Mouse (Mus musculus) common myeloid progenitor, adult 5-6 weeks (primary cell): ENCODE data around the gene Atp5j. TPM values are rescaled to one million over a fixed set of nuclear protein-coding genes. Genes with fewer than 3 reads are reported as not detected.

Source experiments
- ATAC-seq: replicated peaks from 2 replicates; pipeline ENCODE4 v1.8.0; 2016; ENCODE audit warnings: low read depth, mild to moderate bottlenecking, moderate TSS enrichment, inconsistent platforms; ENCODE audit not compliant: poor library complexity, severe bottlenecking
- total RNA-seq: library from RNA; stranded (forward); fragments of 200-1000, 187-1606 nt; gene quantifications from 2 replicates; pipeline ENCODE4 v1.2.3, GENCODE M21; 2017

Atp5j gene
- total RNA-seq, 1 experiment from 2014 or later: 290 TPM

DNA sequence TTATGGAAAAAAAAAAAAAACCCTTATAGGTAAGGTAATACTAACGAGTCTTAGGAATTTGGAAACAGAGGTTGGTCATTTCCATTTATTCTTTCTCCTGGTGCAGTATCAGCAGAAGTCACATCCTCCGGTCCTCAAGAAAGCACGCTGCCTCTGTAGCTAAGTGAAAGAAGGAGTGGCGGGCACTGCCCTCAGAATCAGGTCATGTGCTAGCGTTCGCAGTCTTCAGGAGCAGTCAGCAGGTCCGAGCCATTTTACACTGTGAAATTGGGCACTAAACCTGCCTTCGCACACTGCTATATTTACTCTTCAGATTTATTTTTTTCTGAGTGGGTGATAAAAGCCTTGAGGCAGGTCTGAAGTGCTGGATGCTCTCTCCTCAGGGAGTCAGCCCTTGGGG lies 21.6 kb downstream of the Atp5j start:
- ATAC-seq: 0 out of 2 replicates have a peak, but pooled peaks have one; percentile 16

DNA sequence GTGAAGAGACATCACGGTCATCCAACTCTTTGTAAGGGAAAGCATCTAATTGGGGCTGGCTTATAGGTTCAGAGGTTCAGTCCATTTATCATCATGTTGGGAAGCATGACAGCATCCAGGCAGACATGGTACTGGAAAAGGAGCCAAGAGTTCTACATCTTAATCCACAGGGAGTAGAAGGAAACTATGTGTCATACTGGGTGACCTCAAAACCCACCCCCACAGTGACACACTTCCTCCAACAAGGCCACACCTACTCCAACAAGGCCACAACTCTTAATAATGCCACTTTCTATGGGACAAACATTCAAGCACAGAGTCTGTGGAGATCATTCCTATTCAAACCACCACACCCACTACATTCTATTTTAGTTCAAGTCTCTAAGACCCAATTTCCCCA lies 25.2 kb downstream of the Atp5j start:
- ATAC-seq: no peak

DNA sequence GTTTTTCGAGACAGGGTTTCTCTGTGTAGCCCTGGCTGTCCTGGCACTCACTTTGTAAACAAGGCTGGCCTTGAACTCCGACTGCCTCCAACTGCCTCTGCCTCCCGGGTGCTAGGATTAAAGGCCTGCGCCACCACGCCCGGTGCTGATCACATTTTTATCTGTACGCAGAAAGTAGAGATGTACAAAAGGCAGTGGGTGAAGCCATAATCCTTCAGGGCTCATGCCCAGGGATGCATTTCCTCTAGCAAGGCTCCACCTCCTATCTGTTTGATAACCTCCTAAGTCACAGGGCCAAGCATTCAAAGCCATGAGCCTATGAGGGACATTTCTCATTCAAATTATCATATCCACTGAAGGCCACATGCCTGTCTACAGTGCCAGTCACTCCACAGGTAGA lies 27.6 kb downstream of the Atp5j start:
- no peak for ATAC-seq

DNA sequence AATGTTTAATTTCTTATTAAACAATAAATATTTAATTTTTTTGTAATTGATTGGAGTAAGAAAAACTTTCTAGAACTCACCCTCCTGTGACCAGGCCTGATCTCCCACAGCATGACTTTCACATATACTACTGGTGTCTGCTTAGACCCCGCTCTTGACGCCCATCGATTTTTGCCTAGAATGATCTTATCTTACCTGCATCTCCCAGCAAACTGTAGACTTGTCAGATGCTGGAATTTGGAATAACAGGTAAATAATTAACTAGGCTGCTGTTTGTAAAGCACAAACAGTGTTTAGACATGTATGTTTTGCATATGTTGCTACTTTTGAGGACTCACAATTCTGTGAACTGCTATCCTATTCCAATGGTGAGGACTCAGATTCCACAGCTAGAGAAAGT lies 29.2 kb downstream of the Atp5j start:
- no peak for ATAC-seq

DNA sequence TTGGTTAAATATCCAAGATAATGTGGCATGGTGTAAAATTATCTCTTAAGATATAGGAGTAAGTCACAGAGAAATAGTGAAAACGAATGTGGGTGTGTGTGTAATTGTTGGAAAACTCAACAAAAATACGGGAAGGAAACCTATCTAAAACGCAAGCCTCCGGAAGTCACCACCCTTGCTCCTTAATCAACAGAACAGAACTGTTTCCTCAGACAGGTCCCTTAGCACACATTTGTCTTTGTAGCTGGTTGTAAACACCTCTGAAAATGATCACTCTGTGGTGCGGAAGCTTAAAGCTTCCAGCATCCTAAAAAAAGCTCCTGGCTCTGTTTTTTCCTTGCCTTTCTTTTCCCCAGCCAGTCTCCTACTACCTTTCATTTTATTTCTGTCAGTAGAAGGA lies 30.6 kb downstream of the Atp5j start:
- ATAC-seq: 0 out of 2 replicates have a peak, but pooled peaks have one; percentile 33

DNA sequence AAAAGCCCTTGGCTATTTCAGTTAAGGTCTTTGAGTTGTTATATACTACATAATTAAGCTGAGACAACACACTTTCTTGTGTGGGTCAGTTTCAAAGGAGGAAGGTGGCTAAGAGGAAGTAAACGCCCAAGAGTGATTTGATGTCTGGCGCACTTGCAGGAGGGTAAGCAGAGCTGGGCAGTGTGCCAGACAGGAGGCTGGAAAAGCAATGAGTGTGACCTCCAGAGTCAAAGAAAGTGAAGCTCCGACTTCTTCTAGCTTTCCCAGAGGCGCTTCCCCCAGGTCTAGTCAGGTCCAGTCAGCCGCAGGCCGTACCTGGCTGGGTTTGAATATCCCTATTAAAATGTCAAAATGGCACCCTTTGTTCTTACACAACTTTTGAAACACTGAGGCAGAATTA lies 33.2 kb downstream of the Atp5j start:
- peak; percentile 75 for ATAC-seq

DNA sequence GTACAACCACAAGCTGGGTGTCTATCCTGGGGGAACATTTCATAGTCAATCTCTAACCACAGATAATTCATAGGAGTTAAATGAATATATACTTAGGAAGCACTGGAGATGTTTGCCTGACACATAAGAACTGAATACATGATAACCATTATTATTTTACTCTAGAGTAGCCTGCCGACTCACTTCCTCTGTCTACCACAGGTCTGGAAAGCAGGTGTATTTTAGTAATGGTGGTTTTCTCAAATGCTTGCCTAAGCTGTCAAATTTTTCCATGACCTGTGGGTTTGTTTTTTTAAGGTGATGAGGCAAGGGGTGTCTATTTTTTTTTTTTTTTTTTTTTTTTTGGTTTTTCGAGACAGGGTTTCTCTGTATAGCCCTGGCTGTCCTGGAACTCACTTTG lies 35.4 kb downstream of the Atp5j start:
- ATAC-seq: no peak

DNA sequence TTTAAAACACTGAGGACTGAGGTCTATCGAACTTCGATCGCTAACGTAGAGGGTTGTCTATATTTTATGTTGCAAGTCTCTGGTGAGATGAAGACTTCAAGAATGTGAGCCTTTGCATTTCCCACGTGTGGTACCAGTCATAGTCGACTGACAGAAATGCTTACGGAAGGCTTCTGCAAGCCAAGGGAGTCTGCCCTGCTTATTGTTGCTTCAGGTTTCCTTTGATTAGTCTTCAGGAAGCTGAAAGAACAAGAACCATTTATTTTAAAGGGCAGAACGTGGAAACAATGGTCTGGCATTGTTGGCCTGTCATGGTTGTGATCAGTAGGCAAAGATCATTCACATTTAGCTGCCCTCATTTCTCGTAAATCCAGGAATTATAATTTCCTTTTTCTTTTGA lies 38.7 kb downstream of the Atp5j start:
- no peak for ATAC-seq

DNA sequence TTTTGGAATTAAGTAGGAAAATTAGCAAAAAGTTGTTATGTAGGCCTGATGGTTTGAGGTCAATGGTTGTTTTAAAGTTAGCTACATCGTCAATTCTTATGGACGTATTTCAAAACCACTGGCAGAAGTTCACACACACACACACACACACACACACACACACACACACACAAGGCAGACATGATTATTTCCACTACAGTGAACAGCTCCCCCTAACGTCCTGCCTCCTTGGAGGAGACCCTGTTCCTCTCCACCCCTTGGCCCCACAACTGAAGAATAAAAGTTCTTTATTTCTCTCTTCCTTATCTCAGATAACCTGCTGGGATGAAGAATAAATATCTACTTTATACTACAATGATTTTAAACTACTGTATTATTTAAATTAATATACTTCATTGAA lies 40.1 kb downstream of the Atp5j start:
- ATAC-seq: no peak

DNA sequence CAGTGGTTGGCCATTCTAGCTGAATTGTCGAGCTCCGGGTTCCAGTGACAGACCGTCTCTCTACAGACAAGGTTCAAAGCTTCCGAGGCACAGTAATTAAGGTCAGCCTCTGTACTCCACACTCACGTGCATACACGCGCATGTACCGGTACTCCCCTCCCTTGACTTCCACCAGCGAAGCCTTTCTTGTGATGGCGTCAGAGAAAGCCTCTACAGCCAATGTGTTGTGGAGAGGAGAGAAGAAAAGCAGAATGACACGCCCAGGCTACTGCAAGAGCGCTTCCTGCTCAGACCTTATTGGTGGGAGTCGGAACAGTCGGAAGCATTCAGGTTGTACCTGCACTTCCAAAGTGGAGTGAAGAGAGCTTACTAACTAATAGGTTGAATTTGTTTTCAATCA lies 42.0 kb downstream of the Atp5j start:
- no peak for ATAC-seq

DNA sequence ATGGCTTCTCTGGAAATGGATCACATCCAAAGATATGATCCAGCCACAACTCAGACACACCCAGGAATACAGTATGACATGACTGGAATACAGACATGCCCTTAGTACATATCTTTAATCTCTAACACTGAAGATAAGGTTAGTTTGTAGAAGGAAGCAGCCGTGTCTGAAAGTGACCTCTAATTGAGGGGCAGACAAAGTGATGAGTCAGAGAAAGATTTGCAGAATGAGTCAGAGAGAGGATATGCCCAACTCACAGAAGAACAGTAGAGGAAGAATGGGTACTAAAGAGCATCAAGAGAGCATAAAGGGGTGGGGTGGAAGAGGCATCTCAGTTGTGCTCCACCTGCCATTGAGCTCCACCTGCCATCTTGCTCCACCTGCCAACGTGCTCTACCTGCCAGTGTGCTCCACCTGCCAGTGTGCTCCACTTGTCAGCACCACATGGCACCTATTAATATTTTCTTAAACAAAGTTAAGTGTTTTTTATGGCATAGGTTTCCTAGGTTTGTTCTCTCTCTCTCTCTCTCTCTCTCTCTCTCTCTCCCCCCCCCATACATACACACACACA lies 44.7 kb downstream of the Atp5j start:
- ATAC-seq: no peak

DNA sequence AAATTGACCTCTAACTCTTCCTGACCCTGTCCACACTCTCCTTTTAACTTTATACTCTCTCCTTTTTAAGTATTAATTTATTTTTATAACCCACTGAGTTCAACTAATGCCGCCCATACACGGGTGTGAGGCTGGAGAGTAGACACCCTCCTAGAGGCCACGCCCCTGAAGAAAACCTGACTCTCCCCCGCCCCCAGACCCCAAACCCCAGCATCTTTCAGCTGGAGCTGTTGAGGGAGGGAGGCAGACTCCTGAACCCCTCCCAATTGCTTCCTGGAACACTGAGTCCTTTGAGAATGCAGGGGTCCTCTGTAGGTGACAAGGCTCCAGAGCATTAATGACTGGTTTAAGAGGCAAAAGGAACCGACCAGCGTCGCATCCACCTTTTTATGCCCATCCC lies 50.5 kb downstream of the Atp5j start:
- no peak for ATAC-seq

DNA sequence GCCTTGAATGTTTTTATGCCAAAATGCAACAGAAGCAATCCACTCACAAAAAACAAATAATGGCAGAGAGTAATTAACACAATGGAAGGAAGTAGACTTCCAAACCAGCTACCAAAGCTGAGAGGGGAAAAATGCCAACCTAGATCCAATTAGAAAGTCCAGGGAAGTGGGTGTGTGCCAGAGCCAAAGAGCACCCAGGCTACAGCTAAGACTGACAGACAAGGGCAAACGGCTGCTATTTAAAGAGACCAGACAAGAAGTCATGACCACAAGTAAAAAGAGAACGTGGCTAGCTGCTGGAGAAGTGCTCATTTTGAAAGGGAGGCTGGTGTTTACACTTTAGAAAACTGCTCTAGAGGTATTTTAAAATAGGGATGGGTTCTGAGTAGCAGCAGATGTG lies 52.1 kb downstream of the Atp5j start:
- peak; percentile 73 for ATAC-seq

DNA sequence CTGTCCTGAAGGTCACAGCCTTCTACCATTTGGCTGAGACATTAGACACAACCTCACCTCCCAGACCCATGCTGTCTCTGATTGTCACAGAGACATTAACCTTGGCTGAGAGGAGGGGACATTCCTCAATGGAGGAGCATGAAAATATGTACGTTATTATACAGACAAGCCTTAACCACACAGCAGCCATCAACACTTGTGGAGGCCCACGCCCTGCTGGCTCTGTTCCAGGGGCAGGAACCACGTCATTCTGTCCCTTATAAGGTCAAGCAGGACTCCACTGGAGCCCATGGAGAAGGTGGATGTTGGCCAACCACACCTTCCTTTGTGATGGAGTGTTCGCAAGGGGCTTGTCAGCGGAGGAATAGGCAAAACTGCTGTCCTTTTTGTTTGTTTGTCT lies 55.7 kb downstream of the Atp5j start:
- ATAC-seq: no peak

DNA sequence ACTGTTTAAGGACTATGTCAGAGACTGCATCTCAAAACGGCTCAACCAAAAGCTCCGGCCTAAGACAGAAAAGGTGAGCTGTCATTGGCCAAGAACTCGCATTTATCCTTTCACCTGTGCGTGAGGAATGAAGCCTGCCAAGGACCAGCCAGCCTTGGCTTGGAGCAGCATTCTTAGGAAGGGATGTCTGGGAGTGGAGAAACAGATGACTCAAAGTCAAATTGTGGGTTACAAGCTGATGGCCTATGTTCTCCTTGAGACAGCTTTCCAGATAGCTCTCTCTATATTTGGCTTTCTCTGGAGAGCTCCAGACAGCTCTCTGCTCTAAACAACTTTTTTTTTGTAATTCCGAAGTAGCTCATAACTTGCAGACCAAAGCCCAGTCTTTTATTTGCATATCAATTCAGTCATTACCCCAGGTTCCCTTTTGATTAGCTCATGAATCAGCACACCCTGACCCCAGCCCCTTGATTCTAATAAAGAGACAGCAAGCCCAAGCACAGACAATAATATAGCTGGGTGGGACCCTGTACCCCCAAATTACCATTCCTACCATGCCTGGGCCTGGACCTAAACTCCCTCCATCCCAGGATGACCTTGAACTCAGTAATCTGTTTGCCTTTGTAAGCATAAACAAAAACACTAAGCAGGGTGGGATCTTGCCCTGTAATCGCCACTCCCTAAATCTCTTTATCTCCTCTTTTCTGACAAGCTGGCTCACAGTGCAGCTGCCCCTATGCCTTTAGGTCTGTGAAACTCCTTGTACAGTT lies 56.4 kb downstream of the Atp5j start:
- no peak for ATAC-seq

DNA sequence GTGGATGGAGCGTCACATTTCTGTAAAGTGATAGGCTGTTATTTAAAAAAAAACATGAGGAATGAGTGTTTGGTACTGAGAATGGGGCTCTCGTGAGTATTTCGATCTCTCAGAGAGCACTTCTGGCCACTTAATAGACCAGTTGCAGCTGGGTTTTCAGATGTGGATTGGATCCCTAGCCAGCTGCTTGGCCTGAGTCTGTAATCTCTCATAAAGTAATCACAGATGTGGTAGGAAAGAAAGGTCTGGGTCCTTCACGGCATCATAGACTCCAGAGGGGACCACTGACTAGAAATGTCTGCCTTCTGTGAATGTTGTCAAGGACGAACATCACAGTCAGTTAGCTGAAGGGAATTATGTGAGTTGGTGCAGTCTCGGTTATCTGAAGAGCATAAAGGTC lies 57.0 kb downstream of the Atp5j start:
- ATAC-seq: no peak

Other genes starting within 250 kb of the Atp5j start
- gene Mrpl39, start 99.9 kb downstream of the Atp5j start, total RNA-seq: 54.5 and 56.5 TPM in 2 replicates
- gene Jam2, start 61.5 kb downstream of the Atp5j start, total RNA-seq: 0.37 TPM in 1 of 2 replicates, not detected in the other
- 75.3 and 86.6 TPM in 2 replicates for gene Gabpa, start 700 bp downstream of the Atp5j start, total RNA-seq